Mouse (Mus musculus) testis, postnatal 14 days (tissue): ENCODE data around the gene Naga.

ENCODE experiments used
- DNase-seq: peaks from one replicate; pipeline ENCODE4 v3.0.0; 2021; ENCODE audit warnings: low spot score

Naga gene

GRCm38 (mm10) chr15:82354126-82354945 lies 15.6 kb upstream of the Naga start, which contains the start of gene Ndufa6:
Gene Ndufa6 (minus strand): TSS chr15:82354322.
- DNase-seq = peak; percentile 98

GRCm38 (mm10) chr15:82353745-82354113 lies 15.0 kb upstream of the Naga start:
- DNase-seq = no peak

- DNase-seq = no peak
Measured at GRCm38 (mm10) chr15:82353078-82353744, 14.5 kb upstream of the Naga start.

GRCm38 (mm10) chr15:82351480-82351879 lies 12.8 kb upstream of the Naga start:
- DNase-seq = no peak

- DNase-seq = no peak
Measured at GRCm38 (mm10) chr15:82350349-82350748, 11.6 kb upstream of the Naga start.

- no peak for DNase-seq
Measured at GRCm38 (mm10) chr15:82348999-82349341, 10.2 kb upstream of the Naga start.

- DNase-seq = no peak
Measured at GRCm38 (mm10) chr15:82348258-82348998, 9.7 kb upstream of the Naga start.

- DNase-seq = no peak
Measured at GRCm38 (mm10) chr15:82347852-82348251, 9.1 kb upstream of the Naga start.

GRCm38 (mm10) chr15:82347303-82347676 lies 8.6 kb upstream of the Naga start:
- DNase-seq = no peak

GRCm38 (mm10) chr15:82346580-82347302 lies 8.0 kb upstream of the Naga start:
- DNase-seq = no peak

- DNase-seq = peak; percentile 98
Measured at GRCm38 (mm10) chr15:82345820-82346470, 7.2 kb upstream of the Naga start.

GRCm38 (mm10) chr15:82344971-82345370 lies 6.2 kb upstream of the Naga start:
- no peak for DNase-seq

GRCm38 (mm10) chr15:82343368-82344287 lies 4.9 kb upstream of the Naga start:
- DNase-seq = no peak

GRCm38 (mm10) chr15:82342543-82342935 lies 3.8 kb upstream of the Naga start:
- DNase-seq = no peak

GRCm38 (mm10) chr15:82341675-82342542 lies 3.2 kb upstream of the Naga start:
- no peak for DNase-seq

GRCm38 (mm10) chr15:82341036-82341501 lies 2.3 kb upstream of the Naga start:
- no peak for DNase-seq

- DNase-seq = no peak
Measured at GRCm38 (mm10) chr15:82340414-82341035, 1.8 kb upstream of the Naga start.

- DNase-seq = no peak
Measured at GRCm38 (mm10) chr15:82339634-82340254, 1.0 kb upstream of the Naga start.

- DNase-seq = no peak
Measured at GRCm38 (mm10) chr15:82339150-82339549, 425 bp upstream of the Naga start.
